Mouse (Mus musculus): Measurements from ENCODE around the gene Cnfn.

GRCm38 (mm10) chr7:25393451-25394210, 24.1 kb upstream of the Cnfn start:
- TF ChIP-seq CTCF (conservative IDR thresholded peaks at IDR 0.05; ENCODE audit: insufficient read depth, insufficient read length, low read depth, low read length): no peak
- TF ChIP-seq POLR2A (IDR thresholded peaks at IDR 0.05; ENCODE audit: low read depth, low read length): no peak
